Mouse (Mus musculus): ENCODE results near the gene Ttll5. TPM values are rescaled to one million over a fixed set of nuclear protein-coding genes. Genes with fewer than 3 reads are reported as not detected.

The Ttll5 gene
- polyA plus RNA-seq, 1 experiment: 22.2 TPM

GRCm38 (mm10) chr12:85879631-85880314, 55.3 kb downstream of the Ttll5 start:
- DNase-seq (ENCODE audit: low read depth): peak; percentile 83
- no peak for TF ChIP-seq CTCF (IDR thresholded peaks at IDR 0.05; ENCODE audit: borderline replicate concordance, extremely low read depth, insufficient read depth, insufficient read length)
- no peak for TF ChIP-seq POLR2A (IDR thresholded peaks at IDR 0.05; ENCODE audit: borderline replicate concordance, extremely low read depth, insufficient read depth, insufficient read length, poor library complexity, severe bottlenecking)

GRCm38 (mm10) chr12:85885024-85885423, 60.6 kb downstream of the Ttll5 start:
- no peak for DNase-seq (ENCODE audit: low read depth)
- TF ChIP-seq CTCF (IDR thresholded peaks at IDR 0.05; ENCODE audit: borderline replicate concordance, extremely low read depth, insufficient read depth, insufficient read length) (no peak), POLR2A (IDR thresholded peaks at IDR 0.05; ENCODE audit: borderline replicate concordance, extremely low read depth, insufficient read depth, insufficient read length, poor library complexity, severe bottlenecking) (no peak)

GRCm38 (mm10) chr12:85890054-85890453, 65.6 kb downstream of the Ttll5 start:
- TF ChIP-seq POLR2A (IDR thresholded peaks at IDR 0.05; ENCODE audit: borderline replicate concordance, extremely low read depth, insufficient read depth, insufficient read length, poor library complexity, severe bottlenecking): no peak
- no peak for TF ChIP-seq CTCF (IDR thresholded peaks at IDR 0.05; ENCODE audit: borderline replicate concordance, extremely low read depth, insufficient read depth, insufficient read length)
- DNase-seq (ENCODE audit: low read depth): peak; percentile 83

GRCm38 (mm10) chr12:85903986-85904385, 79.5 kb downstream of the Ttll5 start:
- TF ChIP-seq POLR2A (IDR thresholded peaks at IDR 0.05; ENCODE audit: borderline replicate concordance, extremely low read depth, insufficient read depth, insufficient read length, poor library complexity, severe bottlenecking): no peak
- TF ChIP-seq CTCF (IDR thresholded peaks at IDR 0.05; ENCODE audit: borderline replicate concordance, extremely low read depth, insufficient read depth, insufficient read length): no peak
- no peak for DNase-seq (ENCODE audit: low read depth)

GRCm38 (mm10) chr12:85905666-85906065, 81.2 kb downstream of the Ttll5 start:
- TF ChIP-seq CTCF (IDR thresholded peaks at IDR 0.05; ENCODE audit: borderline replicate concordance, extremely low read depth, insufficient read depth, insufficient read length) (no peak), POLR2A (IDR thresholded peaks at IDR 0.05; ENCODE audit: borderline replicate concordance, extremely low read depth, insufficient read depth, insufficient read length, poor library complexity, severe bottlenecking) (no peak)
- DNase-seq (ENCODE audit: low read depth): no peak

- DNase-seq (ENCODE audit: low read depth): peak; percentile 28
- TF ChIP-seq POLR2A (IDR thresholded peaks at IDR 0.05; ENCODE audit: borderline replicate concordance, extremely low read depth, insufficient read depth, insufficient read length, poor library complexity, severe bottlenecking) (no peak), CTCF (IDR thresholded peaks at IDR 0.05; ENCODE audit: borderline replicate concordance, extremely low read depth, insufficient read depth, insufficient read length) (no peak)
These were observed 83.4 kb downstream of the Ttll5 start for GRCm38 (mm10) chr12:85907896-85908295.

- TF ChIP-seq POLR2A (IDR thresholded peaks at IDR 0.05; ENCODE audit: borderline replicate concordance, extremely low read depth, insufficient read depth, insufficient read length, poor library complexity, severe bottlenecking): no peak
- DNase-seq (ENCODE audit: low read depth): no peak
These were observed 86.4 kb downstream of the Ttll5 start for GRCm38 (mm10) chr12:85910811-85911210.

GRCm38 (mm10) chr12:85912712-85913504, 88.4 kb downstream of the Ttll5 start:
- DNase-seq (ENCODE audit: low read depth): no peak
- TF ChIP-seq CTCF (IDR thresholded peaks at IDR 0.05; ENCODE audit: borderline replicate concordance, extremely low read depth, insufficient read depth, insufficient read length) (no peak), POLR2A (IDR thresholded peaks at IDR 0.05; ENCODE audit: borderline replicate concordance, extremely low read depth, insufficient read depth, insufficient read length, poor library complexity, severe bottlenecking) (no peak)

- TF ChIP-seq POLR2A (IDR thresholded peaks at IDR 0.05; ENCODE audit: borderline replicate concordance, extremely low read depth, insufficient read depth, insufficient read length, poor library complexity, severe bottlenecking) (no peak), CTCF (IDR thresholded peaks at IDR 0.05; ENCODE audit: borderline replicate concordance, extremely low read depth, insufficient read depth, insufficient read length) (no peak)
- DNase-seq (ENCODE audit: low read depth): no peak
These were observed 102.4 kb downstream of the Ttll5 start for GRCm38 (mm10) chr12:85926897-85927296.

GRCm38 (mm10) chr12:85928513-85928912, 104.1 kb downstream of the Ttll5 start:
- no peak for DNase-seq (ENCODE audit: low read depth)
- TF ChIP-seq CTCF (IDR thresholded peaks at IDR 0.05; ENCODE audit: borderline replicate concordance, extremely low read depth, insufficient read depth, insufficient read length): no peak
- no peak for TF ChIP-seq POLR2A (IDR thresholded peaks at IDR 0.05; ENCODE audit: borderline replicate concordance, extremely low read depth, insufficient read depth, insufficient read length, poor library complexity, severe bottlenecking)

- peak; percentile 23 for DNase-seq (ENCODE audit: low read depth)
- no peak for TF ChIP-seq CTCF (IDR thresholded peaks at IDR 0.05; ENCODE audit: borderline replicate concordance, extremely low read depth, insufficient read depth, insufficient read length)
- TF ChIP-seq POLR2A (IDR thresholded peaks at IDR 0.05; ENCODE audit: borderline replicate concordance, extremely low read depth, insufficient read depth, insufficient read length, poor library complexity, severe bottlenecking): no peak
These were observed 105.3 kb downstream of the Ttll5 start for GRCm38 (mm10) chr12:85929711-85930110.

- TF ChIP-seq POLR2A (IDR thresholded peaks at IDR 0.05; ENCODE audit: borderline replicate concordance, extremely low read depth, insufficient read depth, insufficient read length, poor library complexity, severe bottlenecking) (no peak), CTCF (IDR thresholded peaks at IDR 0.05; ENCODE audit: borderline replicate concordance, extremely low read depth, insufficient read depth, insufficient read length) (no peak; the same call in 1 of the 2 replicates)
- peak; percentile 47 for DNase-seq (ENCODE audit: low read depth)
These were observed 106.3 kb downstream of the Ttll5 start for GRCm38 (mm10) chr12:85930713-85931112.

All from brain, embryonic 14.5 days (tissue).